Mouse (Mus musculus) lung, postnatal 36 days (tissue): ENCODE data around the gene Gm43302.
"Not testable (repeated sequence)": the region's sequence is repeated elsewhere in the genome, so short reads cannot be mapped to it uniquely, and the experiment has no call there.

Experiments
- DNase-seq: peaks from one replicate; pipeline ENCODE4 v3.0.0; 2022; ENCODE audit warnings: mixed read lengths

The Gm43302 gene

GRCm38 (mm10) chr5:105293226-105294165, at the start of gene Gm43302, which contains the start of gene Gbp6:
Gene Gm43302, minus strand, starts transcription at chr5:105293695.
Gene Gbp6, minus strand, starts transcription at chr5:105293698.
- peak; percentile 74 for DNase-seq

GRCm38 (mm10) chr5:105341281-105341680, 47.8 kb upstream of the Gm43302 start:
- no peak for DNase-seq

- peak; percentile 66 for DNase-seq
These were observed 29.0 kb upstream of the Gm43302 start for GRCm38 (mm10) chr5:105322543-105322942.

- DNase-seq: no peak
These were observed 17.4 kb upstream of the Gm43302 start for GRCm38 (mm10) chr5:105310941-105311340.

GRCm38 (mm10) chr5:105309148-105309547, 15.7 kb upstream of the Gm43302 start:
- DNase-seq: not testable (repeated sequence)

GRCm38 (mm10) chr5:105306946-105307345, 13.5 kb upstream of the Gm43302 start:
- not testable (repeated sequence) for DNase-seq

GRCm38 (mm10) chr5:105306159-105306581, 12.7 kb upstream of the Gm43302 start:
- no peak for DNase-seq

GRCm38 (mm10) chr5:105305671-105306070, 12.2 kb upstream of the Gm43302 start:
- not testable (repeated sequence) for DNase-seq

GRCm38 (mm10) chr5:105301963-105302362, 8.5 kb upstream of the Gm43302 start:
- DNase-seq: no peak

GRCm38 (mm10) chr5:105301531-105301930, 8.0 kb upstream of the Gm43302 start:
- no peak for DNase-seq

GRCm38 (mm10) chr5:105295746-105296145, 2.3 kb upstream of the Gm43302 start:
- peak; percentile 56 for DNase-seq

GRCm38 (mm10) chr5:105292492-105292891, 1.0 kb downstream of the Gm43302 start:
- no peak for DNase-seq

GRCm38 (mm10) chr5:105290921-105291320, 2.6 kb downstream of the Gm43302 start:
- DNase-seq: not testable (repeated sequence)

- DNase-seq: not testable (repeated sequence)
These were observed 32.8 kb downstream of the Gm43302 start for GRCm38 (mm10) chr5:105260673-105261072.

- DNase-seq: no peak
These were observed 41.0 kb downstream of the Gm43302 start for GRCm38 (mm10) chr5:105252491-105252890.

- not testable (repeated sequence) for DNase-seq
These were observed 48.8 kb downstream of the Gm43302 start for GRCm38 (mm10) chr5:105244741-105245140.

GRCm38 (mm10) chr5:105240982-105241381, 52.5 kb downstream of the Gm43302 start:
- not testable (repeated sequence) for DNase-seq

- peak; percentile 41 for DNase-seq
These were observed 53.9 kb downstream of the Gm43302 start, which contains the start of gene Gbp10 for GRCm38 (mm10) chr5:105239483-105240047. Gene Gbp10, minus strand, starts transcription at chr5:105239533.

- DNase-seq: not testable (repeated sequence)
These were observed 55.1 kb downstream of the Gm43302 start for GRCm38 (mm10) chr5:105238402-105238801.

- not testable (repeated sequence) for DNase-seq
These were observed 57.5 kb downstream of the Gm43302 start for GRCm38 (mm10) chr5:105236040-105236439.

GRCm38 (mm10) chr5:105208957-105209356, 84.5 kb downstream of the Gm43302 start:
- DNase-seq: not testable (repeated sequence)

- DNase-seq: not testable (repeated sequence)
These were observed 92.6 kb downstream of the Gm43302 start for GRCm38 (mm10) chr5:105200791-105201355.

- not testable (repeated sequence) for DNase-seq
These were observed 94.3 kb downstream of the Gm43302 start for GRCm38 (mm10) chr5:105199149-105199548.
